Mouse (Mus musculus) stomach, postnatal 0 days (tissue): ENCODE measurements at regions not wholly inside any gene's neighbourhood (a gene's known extent, or its start where the extent isn't known, plus 50 kb on each side); places are given as distances from the start of the nearest gene placed in this dataset.

Source experiments
- ATAC-seq: fragments of 200-750 bp; cut with Nextera tagmentation; 2 replicates; pipeline ENCODE4 v1.8.0; 2017; ENCODE audit not compliant: low FRiP score, low TSS enrichment
- DNase-seq: peaks from one replicate; pipeline ENCODE4 v3.0.0-alpha.2; 2016; ENCODE audit warnings: low spot score
- H3K27ac ChIP-seq: fragments of 300-500 bp; sonication (generic); replicated peaks from 2 replicates; pipeline ENCODE4 v1.5.1; 2014; ENCODE audit warnings: mild to moderate bottlenecking, control low read depth
- H3K27me3 ChIP-seq: fragments of 300-500 bp; sonication (generic); 2 replicates; pipeline ENCODE4 v1.6.1; 2014; ENCODE audit warnings: low read length; ENCODE audit not compliant: control insufficient read depth, insufficient read depth
- H3K36me3 ChIP-seq: fragments of 300-500 bp; sonication (generic); 2 replicates; pipeline ENCODE4 v1.6.1; 2014; ENCODE audit warnings: low read length, mixed read lengths; ENCODE audit not compliant: control insufficient read depth, insufficient read depth
- H3K4me1 ChIP-seq: fragments of 300-500 bp; sonication (generic); replicated peaks from 2 replicates; pipeline ENCODE4 v1.6.1; 2014; ENCODE audit warnings: antibody characterized with exemption; ENCODE audit not compliant: control insufficient read depth, insufficient read depth
- H3K4me2 ChIP-seq: fragments of 300-500 bp; sonication (generic); replicated peaks from 2 replicates; pipeline ENCODE4 v1.6.1; 2014; ENCODE audit warnings: low read depth, mild to moderate bottlenecking, control low read depth, moderate library complexity
- H3K4me3 ChIP-seq: fragments of 300-500 bp; sonication (generic); 2 replicates; pipeline ENCODE4 v1.5.1; 2014; ENCODE audit warnings: low read depth, low read length, control low read depth
- H3K9ac ChIP-seq: fragments of 300-500 bp; sonication (generic); 2 replicates; pipeline ENCODE4 v1.6.1; 2014; ENCODE audit warnings: mild to moderate bottlenecking, low read length, control low read depth, mixed read lengths
- H3K9me3 ChIP-seq: fragments of 300-500 bp; sonication (generic); 2 replicates; pipeline ENCODE4 v1.6.1; 2016; ENCODE audit warnings: low read length; ENCODE audit not compliant: control insufficient read depth
- CTCF ChIP-seq: IDR thresholded peaks from 2 replicates; pipeline ENCODE4 v1.5.1; 2016; ENCODE audit warnings: antibody characterized with exemption, low read depth, mild to moderate bottlenecking, moderate library complexity
- EP300 ChIP-seq: optimal IDR thresholded peaks from 2 replicates; pipeline ENCODE3; 2016; ENCODE audit warnings: antibody characterized with exemption
- WGBS: fragments of 180-500 bp; shearing (Covaris S2); extraction: QIAGEN DNeasy Blood & Tissue Kit; methylation state at CpG from one replicate; pipeline ENCODE4 v1.1.7; 2014; 5-methylcytosine and 5-hydroxymethylcytosine counted together

DNA sequence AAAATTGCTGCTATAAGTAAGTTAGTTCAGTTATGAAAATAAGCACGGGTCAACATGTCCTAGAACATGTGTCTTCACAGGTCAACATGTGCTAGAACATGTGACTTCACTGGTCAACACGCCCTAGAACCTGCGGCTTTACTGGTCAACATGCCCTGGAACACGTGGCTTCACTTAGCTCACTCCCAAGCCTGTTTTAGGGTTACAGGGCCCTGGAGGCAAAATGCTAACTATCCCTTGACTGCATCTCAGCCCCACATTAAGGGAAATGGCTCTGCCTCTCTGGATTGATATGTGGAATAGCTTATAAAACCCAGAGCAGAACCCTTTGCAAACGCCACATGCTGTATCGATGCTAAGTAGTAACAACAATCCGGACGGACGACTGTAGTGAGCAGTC is 67.8 kb downstream of the Nkx6-1 start:
- no peak overlapping the region for H3K27ac ChIP-seq
- no peak for TF ChIP-seq CTCF
- TF ChIP-seq EP300, result no peak
- H3K9ac ChIP-seq, result no peak overlapping the region
- ATAC-seq (no peak), DNase-seq (no peak)
- no peak overlapping the region for H3K4me2 ChIP-seq
- no peaks in the 10 kb centered on the region for H3K36me3 ChIP-seq
- no peaks in the 10 kb centered on the region for H3K4me1 ChIP-seq
- H3K4me3 ChIP-seq, result no peak overlapping the region
- no peaks in the 10 kb centered on the region for H3K9me3 ChIP-seq
- WGBS, result 90% methylated on average over 9 of the region's 9 CpGs
- H3K27me3 ChIP-seq, result no peaks in the 10 kb centered on the region

DNA sequence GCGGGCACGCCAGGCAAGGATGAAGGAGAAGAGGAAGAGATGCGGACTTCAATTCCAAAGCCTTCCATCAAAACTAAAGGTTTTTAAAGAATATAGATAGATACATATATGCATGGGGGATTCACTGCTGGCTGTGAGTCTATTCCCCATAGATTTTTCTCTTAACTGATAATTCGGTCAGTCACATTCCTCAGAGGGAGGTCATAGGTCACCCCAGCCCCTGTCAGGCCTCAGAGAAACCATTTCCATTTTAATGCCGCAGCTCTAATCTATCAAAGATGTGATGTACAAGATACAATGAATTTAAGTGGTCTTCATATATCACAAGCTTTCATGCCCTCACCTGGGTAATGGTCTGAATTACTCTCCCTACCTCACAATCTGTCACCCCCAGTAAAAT is 73.6 kb downstream of the Nkx6-1 start:
- Histone ChIP-seq H3K9me3 (no peaks in the 10 kb centered on the region), H3K27ac (no peak overlapping the region), H3K4me1 (no peaks in the 10 kb centered on the region), H3K27me3 (no peaks in the 10 kb centered on the region), H3K4me3 (no peak overlapping the region), H3K4me2 (no peak overlapping the region), H3K9ac (no peak overlapping the region), H3K36me3 (no peaks in the 10 kb centered on the region)
- TF ChIP-seq CTCF (no peak), EP300 (no peak)
- no peak for ATAC-seq
- 77% methylated on average over 5 of the region's 5 CpGs for WGBS
- no peak for DNase-seq

DNA sequence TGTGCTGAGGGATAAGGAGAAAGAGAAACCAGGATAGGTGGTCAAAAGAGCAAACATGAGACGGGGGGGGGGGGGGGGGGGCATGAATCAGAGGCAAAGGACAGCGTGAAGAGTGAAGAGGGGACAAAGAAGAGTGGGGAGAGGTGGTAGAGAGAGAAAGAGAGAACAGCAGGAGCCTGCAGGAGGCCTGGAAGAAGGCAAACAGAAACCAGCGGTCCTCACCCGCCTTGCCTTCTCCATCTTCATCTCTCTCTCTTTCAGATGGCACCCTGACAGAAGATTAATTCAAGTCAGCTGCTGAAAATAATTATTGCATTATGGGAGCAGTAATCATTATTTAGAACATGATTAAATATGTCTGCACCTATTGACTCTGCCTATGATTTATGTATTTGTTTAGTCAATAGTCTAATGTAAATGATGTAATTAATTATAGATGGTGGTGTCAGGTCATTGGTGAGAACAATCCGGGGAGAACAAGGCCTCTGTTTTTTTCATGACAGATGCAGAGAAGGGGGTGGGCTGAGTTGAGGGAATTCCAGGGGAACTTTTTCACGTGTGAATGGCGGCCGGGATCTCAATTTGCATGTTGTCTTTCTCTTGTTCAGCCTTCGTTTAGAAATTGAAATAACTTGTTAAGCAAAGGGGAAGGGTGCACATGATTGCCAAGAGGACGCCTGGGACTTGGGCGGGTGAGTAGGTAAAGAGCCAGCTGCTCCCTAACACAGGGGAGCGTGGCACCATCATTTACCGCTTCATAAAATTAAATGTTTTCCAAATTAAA is 74.3 kb downstream of the Nkx6-1 start:
- Histone ChIP-seq H3K4me3 (no peak overlapping the region), H3K9ac (no peak overlapping the region), H3K4me2 (no peak overlapping the region), H3K4me1 (no peaks in the 10 kb centered on the region), H3K9me3 (no peaks in the 10 kb centered on the region), H3K36me3 (no peaks in the 10 kb centered on the region), H3K27me3 (no peaks in the 10 kb centered on the region), H3K27ac (no peak overlapping the region)
- WGBS, result 45% methylated on average over 12 of the region's 13 CpGs
- DNase-seq (no peak), ATAC-seq (no peak)
- TF ChIP-seq CTCF (no peak), EP300 (no peak)

- WGBS, result 60% methylated on average over 15 of the region's 15 CpGs
- DNase-seq (no peak), ATAC-seq (no peak)
- Histone ChIP-seq H3K4me2 (no peak overlapping the region), H3K9me3 (no peaks in the 10 kb centered on the region), H3K4me3 (no peak overlapping the region), H3K36me3 (no peaks in the 10 kb centered on the region), H3K27ac (no peak overlapping the region), H3K4me1 (no peaks in the 10 kb centered on the region), H3K27me3 (no peaks in the 10 kb centered on the region), H3K9ac (no peak overlapping the region)
- TF ChIP-seq EP300 (no peak), CTCF (no peak)
Observed at GRCm38 (mm10) chr5:101572966-101573365, 91.8 kb downstream of the Nkx6-1 start.

- Histone ChIP-seq H3K27ac (no peak overlapping the region), H3K9ac (no peak overlapping the region), H3K4me1 (no peaks in the 10 kb centered on the region), H3K27me3 (no peaks in the 10 kb centered on the region), H3K36me3 (no peaks in the 10 kb centered on the region), H3K4me3 (no peak overlapping the region), H3K9me3 (no peaks in the 10 kb centered on the region), H3K4me2 (no peak overlapping the region)
- no peak for DNase-seq
- TF ChIP-seq CTCF (no peak), EP300 (no peak)
- ATAC-seq, result no peak
- WGBS, result 46% methylated on average over 7 of the region's 7 CpGs
Observed at GRCm38 (mm10) chr5:101565770-101566169, 99.0 kb downstream of the Nkx6-1 start.

DNA sequence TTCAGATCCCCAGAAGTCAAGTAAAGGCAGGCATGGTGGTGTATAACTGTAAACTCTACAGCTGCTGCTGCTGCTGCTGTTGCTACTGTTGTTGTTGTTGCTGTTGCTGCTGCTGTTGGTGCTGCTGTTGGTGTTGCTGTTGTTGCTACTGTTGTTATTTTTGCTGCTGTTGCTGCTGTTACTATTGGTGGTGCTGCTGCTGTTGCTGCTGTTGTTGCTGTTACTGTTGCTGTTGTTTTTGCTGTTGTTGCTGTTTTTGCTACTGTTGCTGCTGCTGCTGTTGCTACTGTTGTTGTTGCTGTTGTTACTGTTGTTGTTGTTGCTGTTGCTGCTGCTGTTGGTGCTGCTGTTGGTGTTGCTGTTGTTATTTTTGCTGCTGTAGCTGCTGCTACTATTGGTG is 104.4 kb downstream of the Nkx6-1 start:
- no peaks in the 10 kb centered on the region for H3K27me3 ChIP-seq
- no peak overlapping the region for H3K9ac ChIP-seq
- no peaks in the 10 kb centered on the region for H3K9me3 ChIP-seq
- ATAC-seq (no peak), DNase-seq (no peak)
- H3K27ac ChIP-seq, result no peak overlapping the region
- TF ChIP-seq EP300 (no peak), CTCF (no peak)
- no peaks in the 10 kb centered on the region for H3K36me3 ChIP-seq
- no peak overlapping the region for H3K4me3 ChIP-seq
- H3K4me2 ChIP-seq, result no peak overlapping the region
- no peaks in the 10 kb centered on the region for H3K4me1 ChIP-seq
